Mouse (Mus musculus) embryonic facial prominence, embryonic 14.5 days (tissue): ENCODE results near the gene Tex19.2. TPM values are rescaled to one million over a fixed set of nuclear protein-coding genes. Genes with fewer than 3 reads are reported as not detected.

Experiments used
- ATAC-seq: fragments of 200-750 bp; cut with Nextera tagmentation; 2 replicates; pipeline ENCODE4 v1.8.0; 2017; ENCODE audit warnings: low read depth, moderate number of reproducible peaks, moderate TSS enrichment
- DNase-seq: peaks from one replicate; pipeline ENCODE4 v3.0.0-alpha.2; 2015; ENCODE audit warnings: low spot score
- H3K27ac ChIP-seq: fragments of 300-500 bp; sonication (generic); replicated peaks from 2 replicates; pipeline ENCODE4 v1.5.1; 2014; ENCODE audit warnings: low read depth, mild to moderate bottlenecking, low read length, moderate library complexity
- H3K27me3 ChIP-seq: fragments of 300-500 bp; sonication (generic); replicated peaks from 2 replicates; pipeline ENCODE4 v1.6.1; 2014; ENCODE audit warnings: low read length; ENCODE audit not compliant: control insufficient read depth, insufficient read depth
- H3K36me3 ChIP-seq: fragments of 300-500 bp; sonication (generic); 2 replicates; pipeline ENCODE4 v1.6.1; 2014; ENCODE audit warnings: low read length, mixed read lengths; ENCODE audit not compliant: control insufficient read depth, insufficient read depth
- H3K4me1 ChIP-seq: fragments of 300-500 bp; sonication (generic); 2 replicates; pipeline ENCODE4 v1.6.1; 2014; ENCODE audit warnings: antibody characterized with exemption, low read length; ENCODE audit not compliant: control insufficient read depth, insufficient read depth
- H3K4me2 ChIP-seq: fragments of 300-500 bp; sonication (generic); 2 replicates; pipeline ENCODE4 v1.6.1; 2014; ENCODE audit warnings: low read depth, mild to moderate bottlenecking, low read length, moderate library complexity, mixed read lengths
- H3K4me3 ChIP-seq: fragments of 300-500 bp; sonication (generic); 2 replicates; pipeline ENCODE4 v1.5.1; 2014; ENCODE audit warnings: low read depth, mild to moderate bottlenecking, low read length
- H3K9ac ChIP-seq: fragments of 300-500 bp; sonication (generic); 2 replicates; pipeline ENCODE4 v1.6.1; 2014; ENCODE audit warnings: low read depth, mild to moderate bottlenecking, low read length, moderate library complexity, mixed read lengths
- H3K9me3 ChIP-seq: fragments of 300-500 bp; sonication (generic); 2 replicates; pipeline ENCODE4 v1.6.1; 2016; ENCODE audit warnings: low read length; ENCODE audit not compliant: control insufficient read depth
- WGBS: fragments of 180-500 bp; shearing (Covaris S2); extraction: QIAGEN DNeasy Blood & Tissue Kit; methylation state at CpG from one replicate; pipeline ENCODE4 v1.1.7; 2014; 5-methylcytosine and 5-hydroxymethylcytosine counted together
- polyA plus RNA-seq: library from polyadenylated mRNA; unstranded; fragments of >200 nt; fragmentation: Nextera tagmentation; extraction: Ambion mirVana; gene quantifications from 2 replicates; pipeline ENCODE4 v1.2.1, GENCODE M21; 2014

Tex19.2 gene
- polyA plus RNA-seq = not detected in 2 replicates

GRCm38 (mm10) chr11:121118577-121118976, at the start of gene Tex19.2:
Tex19.2 (minus strand) TSS chr11:121118677.
- Histone ChIP-seq H3K4me3 (no peak within 1 kb of the TSS), H3K4me2 (no peak within 1 kb of the TSS), H3K27me3 (no peaks in the 10 kb centered on the region), H3K9ac (no peak within 1 kb of the TSS), H3K27ac (no peak within 1 kb of the TSS), H3K9me3 (no peaks in the 10 kb centered on the region), H3K36me3 (no peaks in the 10 kb centered on the region), H3K4me1 (no peaks in the 10 kb centered on the region)
- DNase-seq = no peak
- ATAC-seq = no peak
- WGBS = 83% methylated on average over 3 of the region's 3 CpGs

- Histone ChIP-seq H3K27ac (no peak overlapping the region), H3K9ac (no peak overlapping the region), H3K4me1 (no peaks in the 10 kb centered on the region), H3K9me3 (no peaks in the 10 kb centered on the region), H3K27me3 (no peaks in the 10 kb centered on the region), H3K36me3 (no peaks in the 10 kb centered on the region), H3K4me2 (no peak overlapping the region), H3K4me3 (no peak overlapping the region)
- DNase-seq (no peak), ATAC-seq (no peak)
- 85% methylated on average over 4 of the region's 4 CpGs for WGBS
Measured at GRCm38 (mm10) chr11:121163751-121164150, 45.3 kb upstream of the Tex19.2 start.

GRCm38 (mm10) chr11:121160636-121161346, 42.3 kb upstream of the Tex19.2 start:
- WGBS = 88% methylated on average over 23 of the region's 26 CpGs
- Histone ChIP-seq H3K4me1 (peaks cover 8% of the 10 kb centered on the region; the same call in 1 of the 2 replicates), H3K27me3 (peaks cover 24% of the 10 kb centered on the region), H3K36me3 (no peaks in the 10 kb centered on the region), H3K4me2 (no peak overlapping the region), H3K27ac (no peak overlapping the region), H3K4me3 (no peak overlapping the region), H3K9me3 (no peaks in the 10 kb centered on the region), H3K9ac (no peak overlapping the region)
- ATAC-seq = no peak
- no peak for DNase-seq

- DNase-seq (no peak), ATAC-seq (no peak)
- Histone ChIP-seq H3K27me3 (peaks cover 32% of the 10 kb centered on the region), H3K4me3 (no peak within 1 kb of the TSS), H3K9ac (no peak within 1 kb of the TSS), H3K36me3 (no peaks in the 10 kb centered on the region), H3K9me3 (no peaks in the 10 kb centered on the region), H3K4me1 (peaks cover 8% of the 10 kb centered on the region; the same call in 1 of the 2 replicates), H3K27ac (no peak within 1 kb of the TSS), H3K4me2 (no peak within 1 kb of the TSS)
- WGBS = 90% methylated on average over 5 of the region's 5 CpGs
Measured at GRCm38 (mm10) chr11:121159971-121160370, 41.5 kb upstream of the Tex19.2 start, which contains the start of gene Uts2r. Uts2r (plus strand) TSS chr11:121160271.

- peak overlapping the region; percentile 51 for H3K9ac ChIP-seq
- 0% methylated on average over 11 of the region's 45 CpGs for WGBS
Measured at GRCm38 (mm10) chr11:121156411-121156891, 38.0 kb upstream of the Tex19.2 start.

GRCm38 (mm10) chr11:121154203-121154602, 35.7 kb upstream of the Tex19.2 start:
- no peak overlapping the region for H3K27ac ChIP-seq
- H3K36me3 ChIP-seq = no peaks in the 10 kb centered on the region
- no peak overlapping the region for H3K4me2 ChIP-seq
- H3K27me3 ChIP-seq = peaks cover 36% of the 10 kb centered on the region
- H3K9me3 ChIP-seq = no peaks in the 10 kb centered on the region
- 25% methylated on average over 4 of the region's 4 CpGs for whole genome bisulfite sequencing
- no peak for ATAC-seq
- H3K4me3 ChIP-seq = no peak overlapping the region
- DNase-seq = no peak
- peaks cover 8% of the 10 kb centered on the region; the same call in 1 of the 2 replicates for H3K4me1 ChIP-seq
- no peak overlapping the region for H3K9ac ChIP-seq

More at GRCm38 (mm10) chr11:121156411-121156891, 38.0 kb upstream of the Tex19.2 start:
- Histone ChIP-seq H3K4me3 (peak overlapping the region; percentile 40), H3K4me2 (peak overlapping the region; percentile 71), H3K4me1 (peaks cover 8% of the 10 kb centered on the region; the same call in 1 of the 2 replicates), H3K27ac (no peak overlapping the region), H3K36me3 (no peaks in the 10 kb centered on the region), H3K9me3 (no peaks in the 10 kb centered on the region), H3K27me3 (peaks cover 36% of the 10 kb centered on the region)
- peak; percentile 28 for DNase-seq
- peak; percentile 53 for ATAC-seq

- no peaks in the 10 kb centered on the region for H3K27me3 ChIP-seq
- no peak overlapping the region for H3K4me2 ChIP-seq
- no peak overlapping the region for H3K4me3 ChIP-seq
- WGBS = 78% methylated on average over 3 of the region's 3 CpGs
- no peak for DNase-seq
- no peak overlapping the region for H3K27ac ChIP-seq
- H3K36me3 ChIP-seq = no peaks in the 10 kb centered on the region
- H3K9me3 ChIP-seq = no peaks in the 10 kb centered on the region
- no peaks in the 10 kb centered on the region for H3K4me1 ChIP-seq
- ATAC-seq = no peak
- H3K9ac ChIP-seq = no peak overlapping the region
Measured at GRCm38 (mm10) chr11:121148193-121148592, 29.7 kb upstream of the Tex19.2 start.

- no peaks in the 10 kb centered on the region for H3K9me3 ChIP-seq
- H3K36me3 ChIP-seq = no peaks in the 10 kb centered on the region
- WGBS = 89% methylated on average over 22 of the region's 22 CpGs
- H3K27me3 ChIP-seq = no peaks in the 10 kb centered on the region
- no peak within 1 kb of the TSS for H3K4me2 ChIP-seq
- ATAC-seq (no peak), DNase-seq (no peak)
- no peak within 1 kb of the TSS for H3K27ac ChIP-seq
- no peak within 1 kb of the TSS for H3K4me3 ChIP-seq
- no peaks in the 10 kb centered on the region for H3K4me1 ChIP-seq
- no peak within 1 kb of the TSS for H3K9ac ChIP-seq
Measured at GRCm38 (mm10) chr11:121145865-121146264, 27.4 kb upstream of the Tex19.2 start, which contains the start of gene Tex19.1. Tex19.1 (plus strand) TSS chr11:121146143.
